Mouse (Mus musculus) right cerebral cortex, adult 18-20 months (tissue): ENCODE measurements at regions not wholly inside any gene's neighbourhood (a gene's known extent, or its start where the extent isn't known, plus 50 kb on each side); places are given as distances from the start of the nearest gene placed in this dataset.

Experiments
- DNase-seq: peaks from one replicate; pipeline ENCODE4 v3.0.0; 2022; ENCODE audit warnings: mixed read lengths

DNA sequence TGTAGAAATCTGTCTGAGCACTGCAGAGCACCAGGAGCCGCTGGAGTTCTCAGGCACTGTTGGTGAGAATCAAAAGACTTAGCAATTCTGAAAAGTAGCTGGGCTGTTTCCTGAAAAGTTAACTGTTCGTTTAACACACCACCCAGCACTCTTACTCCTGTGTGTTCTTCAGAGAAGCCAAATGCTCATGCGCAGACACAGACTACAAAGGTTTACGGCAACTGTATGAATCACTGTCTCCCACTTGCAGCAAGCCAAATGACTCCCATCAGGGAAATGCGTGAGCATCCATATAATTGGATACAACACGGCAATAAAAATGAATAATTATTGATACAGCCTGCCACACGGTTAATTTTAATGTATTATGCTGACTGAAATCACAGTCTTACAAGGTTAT is 220.0 kb upstream of the N4bp1 start:
- DNase-seq, result peak; percentile 42

- no peak for DNase-seq
Measured at GRCm38 (mm10) chr8:87095211-87095610, 210.2 kb upstream of the N4bp1 start.

DNA sequence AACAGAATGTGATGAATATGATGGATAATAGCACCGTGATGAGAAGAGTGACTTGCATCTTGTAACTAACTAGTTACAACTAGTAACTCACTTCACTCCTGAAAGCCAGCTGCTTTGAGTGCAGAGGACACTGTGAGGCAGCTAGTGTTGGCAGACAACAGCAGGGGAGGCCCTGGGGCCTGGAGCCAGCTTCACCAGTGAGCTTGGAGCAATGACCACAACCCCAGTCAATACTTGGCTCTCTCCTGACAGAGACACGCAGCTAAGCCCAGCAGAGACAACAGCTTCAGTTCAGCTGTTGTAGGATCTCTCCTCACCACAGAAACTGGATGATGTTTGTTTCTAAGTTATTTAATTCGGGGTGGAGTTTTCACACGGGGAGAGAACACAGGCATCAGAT is 209.6 kb upstream of the N4bp1 start:
- DNase-seq, result no peak

GRCm38 (mm10) chr8:87093716-87094115 is 208.7 kb upstream of the N4bp1 start:
- DNase-seq, result no peak

DNA sequence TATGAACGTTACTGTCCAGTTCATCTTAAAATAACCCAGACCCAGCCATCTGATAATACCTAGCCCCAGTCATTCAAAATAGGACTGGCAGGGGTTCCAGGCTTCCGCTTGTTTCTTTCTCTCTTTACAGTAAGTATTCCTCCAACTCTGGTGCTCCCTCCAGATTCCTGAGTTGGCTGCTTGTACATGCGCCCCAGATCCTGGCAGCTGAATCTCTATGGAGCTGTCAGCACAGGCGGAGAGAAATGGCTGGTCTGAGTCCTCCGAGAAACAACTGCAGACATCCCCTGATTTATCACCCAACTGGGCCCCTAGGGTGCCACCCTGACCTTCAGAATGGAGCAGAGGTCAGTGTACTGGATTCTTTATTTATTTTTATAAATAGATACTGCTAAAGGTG is 208.0 kb upstream of the N4bp1 start:
- no peak for DNase-seq

- no peak for DNase-seq
Measured at GRCm38 (mm10) chr8:87087451-87088095, 202.5 kb upstream of the N4bp1 start.

GRCm38 (mm10) chr8:87078260-87078659 is 193.2 kb upstream of the N4bp1 start:
- DNase-seq, result no peak

DNA sequence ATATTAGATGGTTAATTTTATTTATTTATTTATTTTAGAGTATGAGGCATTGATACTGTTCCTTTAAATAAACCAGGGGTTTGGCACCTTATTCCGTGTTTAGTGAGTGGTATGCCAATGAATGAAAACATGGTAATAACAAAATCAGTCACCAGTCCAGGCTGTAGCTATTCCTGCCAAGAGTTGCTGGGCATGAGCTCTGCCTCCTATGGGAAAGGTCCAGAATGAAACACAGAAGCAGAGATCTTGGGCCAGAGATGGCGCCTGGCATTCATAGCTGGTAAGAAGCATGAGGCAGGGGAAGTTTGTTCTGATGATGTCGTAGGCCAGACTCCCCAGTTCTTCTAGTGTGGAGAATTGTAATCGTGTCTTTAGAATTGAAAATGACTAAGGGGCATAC is 190.9 kb upstream of the N4bp1 start:
- DNase-seq, result no peak

DNA sequence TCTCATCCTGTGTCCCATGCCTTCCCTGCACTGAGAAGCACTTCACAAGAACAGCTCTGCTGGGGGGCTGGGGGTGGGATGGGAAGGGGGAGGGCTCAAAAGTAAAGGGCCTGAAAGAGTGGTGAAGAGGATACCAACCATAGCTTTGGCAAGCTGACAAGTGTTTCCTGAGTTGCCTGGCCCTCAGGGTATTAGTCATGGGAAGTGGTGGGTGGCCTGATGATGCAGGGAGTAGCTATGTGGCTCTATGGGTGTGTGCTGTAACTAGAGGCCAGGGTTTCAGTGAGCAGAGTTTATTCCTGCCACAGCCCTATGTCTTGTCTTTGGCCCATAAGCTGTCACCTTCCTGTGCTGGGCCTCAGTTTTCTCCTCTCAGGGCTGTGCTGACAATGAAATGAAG is 186.2 kb upstream of the N4bp1 start:
- peak; percentile 39 for DNase-seq

DNA sequence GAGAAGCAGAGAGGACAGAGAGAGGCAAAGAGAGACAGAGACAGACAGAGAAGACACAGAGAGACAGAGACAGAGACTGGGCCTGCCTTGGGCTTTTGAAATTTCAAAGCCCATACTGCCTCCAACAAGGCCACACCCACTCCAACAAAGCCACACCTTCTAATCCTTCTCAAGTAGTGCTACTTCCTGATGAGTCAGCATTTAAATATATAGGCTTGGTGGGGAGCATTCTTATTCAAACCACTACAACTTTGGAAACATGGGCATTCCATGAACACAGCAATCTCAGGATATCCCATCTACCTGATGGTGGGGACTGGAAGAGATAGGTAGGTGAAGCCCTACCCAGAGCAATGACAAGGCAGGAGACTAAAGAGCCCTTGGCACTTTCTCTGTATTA is 182.0 kb upstream of the N4bp1 start:
- no peak for DNase-seq

GRCm38 (mm10) chr8:87064768-87065167 is 179.7 kb upstream of the N4bp1 start:
- no peak for DNase-seq

- DNase-seq, result peak; percentile 30
Measured at GRCm38 (mm10) chr8:87064250-87064747, 179.2 kb upstream of the N4bp1 start.

DNA sequence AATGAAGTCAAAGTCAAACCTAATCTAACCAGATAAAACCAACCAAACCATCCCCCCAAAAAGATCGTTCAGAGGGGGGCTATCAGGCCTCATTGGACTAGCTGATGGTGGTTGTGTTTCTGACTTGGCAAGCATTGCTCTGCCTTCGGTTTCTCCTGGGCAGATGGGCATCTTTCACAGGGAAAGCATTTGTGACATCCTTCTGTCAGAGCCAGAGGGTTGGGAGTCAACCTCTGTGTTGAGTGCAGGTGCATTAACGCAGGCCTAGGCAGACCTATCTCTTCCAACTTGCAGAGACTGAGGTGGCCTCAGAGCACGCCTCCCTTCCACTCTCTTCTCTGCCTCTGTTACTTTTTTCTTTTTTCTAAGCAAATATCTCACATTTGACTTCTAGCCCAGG is 178.5 kb upstream of the N4bp1 start:
- no peak for DNase-seq

- no peak for DNase-seq
Measured at GRCm38 (mm10) chr8:87049746-87050145, 164.7 kb upstream of the N4bp1 start.

DNA sequence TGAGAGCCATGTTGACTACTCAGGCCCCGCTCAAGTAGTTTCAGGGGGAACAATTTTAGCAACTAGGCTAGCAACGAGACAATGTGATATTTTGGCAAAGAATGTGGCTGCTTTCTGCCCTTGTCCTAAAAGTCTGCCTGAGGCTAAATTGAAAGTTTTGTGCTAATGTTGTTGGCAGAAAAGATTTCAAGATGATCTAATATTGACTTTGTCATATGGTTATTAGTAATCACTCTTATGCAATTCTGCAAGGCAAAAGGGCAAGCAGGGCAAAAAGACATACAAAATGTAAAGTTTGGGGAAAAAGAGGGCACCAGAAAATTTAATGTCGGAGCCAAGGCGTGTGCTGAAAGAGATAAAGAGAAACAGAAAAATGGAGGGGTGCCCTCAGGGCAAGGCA is 164.1 kb upstream of the N4bp1 start:
- no peak for DNase-seq

DNA sequence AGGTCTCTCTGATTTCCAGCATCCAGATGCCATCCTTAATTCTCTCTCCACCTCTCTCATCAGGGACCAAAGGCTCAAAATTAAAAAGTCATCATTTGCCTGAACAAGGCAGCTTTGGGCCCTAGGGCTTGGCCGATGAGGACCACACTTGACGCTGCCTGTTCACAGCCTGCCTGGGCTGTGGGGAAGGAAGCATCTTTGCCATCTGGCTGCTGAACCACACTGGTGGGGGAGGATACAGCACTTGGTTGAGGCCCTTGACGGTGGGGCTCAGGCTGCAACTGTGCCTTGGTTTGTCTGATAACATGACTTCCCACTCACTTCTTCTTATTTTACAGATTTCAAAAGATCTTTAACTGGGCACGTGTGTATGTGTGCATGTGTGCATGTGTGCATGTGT is 161.5 kb upstream of the N4bp1 start:
- no peak for DNase-seq

- no peak for DNase-seq
Measured at GRCm38 (mm10) chr8:87043016-87043415, 158.0 kb upstream of the N4bp1 start.

GRCm38 (mm10) chr8:87037620-87038380 is 152.7 kb upstream of the N4bp1 start:
- DNase-seq, result no peak

DNA sequence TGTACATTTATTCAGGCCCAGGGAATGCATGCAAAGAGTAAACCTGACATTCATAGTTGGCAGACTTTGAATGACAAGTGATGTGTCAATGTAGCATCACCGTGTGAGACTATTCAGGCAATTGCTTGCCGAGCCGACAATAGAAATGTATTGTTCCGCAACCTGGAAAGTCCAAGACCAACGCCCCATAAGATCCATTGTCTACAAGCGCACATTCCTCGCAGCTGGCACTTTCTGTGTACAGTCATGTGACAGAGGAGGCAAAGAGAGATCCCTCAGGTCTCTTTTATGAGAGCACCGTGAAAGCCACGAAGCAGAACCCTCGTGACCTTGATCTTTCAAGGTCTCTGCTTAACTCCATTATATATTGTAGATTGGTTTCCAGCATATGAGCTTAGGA is 150.9 kb upstream of the N4bp1 start:
- no peak for DNase-seq

- DNase-seq, result no peak
Measured at GRCm38 (mm10) chr8:87028171-87028570, 143.1 kb upstream of the N4bp1 start.

DNA sequence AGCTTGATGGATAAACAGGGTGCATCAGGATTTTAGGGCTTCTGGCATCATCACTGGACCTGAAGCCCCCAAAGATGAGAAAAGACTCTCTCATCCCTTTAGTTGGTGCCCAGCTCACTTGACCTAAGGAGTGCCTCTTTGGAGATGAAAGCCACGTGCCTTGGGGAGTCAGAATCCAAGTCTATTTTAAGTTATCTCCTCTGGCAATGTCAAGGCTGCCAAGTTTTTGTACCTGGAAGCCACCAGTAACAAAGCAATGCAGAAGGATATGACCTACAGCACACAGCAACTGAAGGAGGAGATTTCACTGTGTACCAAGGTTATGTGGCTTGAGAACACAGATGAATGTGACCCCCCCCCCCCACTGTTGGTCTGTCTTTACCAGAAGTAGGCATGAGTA is 140.9 kb upstream of the N4bp1 start:
- no peak for DNase-seq

- no peak for DNase-seq
Measured at GRCm38 (mm10) chr8:87019795-87020194, 134.7 kb upstream of the N4bp1 start.

DNA sequence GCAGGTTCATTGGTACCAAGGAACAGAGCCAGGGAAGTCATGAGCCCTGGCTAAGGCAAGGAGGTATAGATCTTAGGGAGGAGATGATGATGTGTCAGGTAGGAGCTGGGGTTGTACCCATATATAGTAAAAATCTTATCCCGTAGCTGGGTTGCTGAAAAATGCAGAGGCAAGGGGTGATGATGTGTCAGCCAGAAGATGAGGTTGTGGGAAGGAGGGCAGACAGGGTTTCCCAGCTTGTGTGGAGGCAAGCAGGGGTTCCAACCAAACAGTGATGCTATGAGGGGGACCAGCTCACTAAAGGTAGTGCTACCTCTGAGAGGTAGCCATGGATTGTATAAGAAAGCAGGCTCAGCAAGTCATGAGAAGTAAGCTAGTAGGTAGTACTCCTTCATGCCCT is 90.5 kb upstream of the N4bp1 start:
- DNase-seq, result no peak

- DNase-seq, result no peak
Measured at GRCm38 (mm10) chr8:86971736-86972135, 86.7 kb upstream of the N4bp1 start.

DNA sequence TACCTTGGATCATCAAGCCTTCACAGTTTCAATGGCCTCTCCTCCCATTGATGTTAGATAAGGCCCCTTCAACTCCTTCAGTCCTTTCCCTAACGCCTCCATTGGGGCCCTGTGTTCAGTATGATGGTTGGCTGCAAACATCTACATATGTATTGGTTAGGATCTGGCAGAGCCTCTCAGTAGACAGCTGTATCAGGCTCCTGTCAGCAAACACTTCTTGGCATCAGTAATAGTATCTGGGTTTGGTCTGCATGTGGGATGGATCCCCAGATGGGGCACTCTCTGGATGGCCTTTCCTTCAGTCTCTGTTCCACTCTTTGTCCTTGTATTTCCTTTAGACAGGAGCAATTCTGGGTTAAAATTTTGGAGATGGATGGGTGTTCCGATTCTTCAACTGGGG is 84.0 kb upstream of the N4bp1 start:
- DNase-seq, result no peak
